Mouse (Mus musculus): ENCODE results near the gene D430041D05Rik. TPM values are rescaled to one million over a fixed set of nuclear protein-coding genes. Genes with fewer than 3 reads are reported as not detected.
"Not testable (repeated sequence)": the region's sequence is repeated elsewhere in the genome, so short reads cannot be mapped to it uniquely, and the experiment has no call there.

D430041D05Rik gene
- polyA plus RNA-seq, 1 experiment from 2014 or later = 7.9 TPM

DNA sequence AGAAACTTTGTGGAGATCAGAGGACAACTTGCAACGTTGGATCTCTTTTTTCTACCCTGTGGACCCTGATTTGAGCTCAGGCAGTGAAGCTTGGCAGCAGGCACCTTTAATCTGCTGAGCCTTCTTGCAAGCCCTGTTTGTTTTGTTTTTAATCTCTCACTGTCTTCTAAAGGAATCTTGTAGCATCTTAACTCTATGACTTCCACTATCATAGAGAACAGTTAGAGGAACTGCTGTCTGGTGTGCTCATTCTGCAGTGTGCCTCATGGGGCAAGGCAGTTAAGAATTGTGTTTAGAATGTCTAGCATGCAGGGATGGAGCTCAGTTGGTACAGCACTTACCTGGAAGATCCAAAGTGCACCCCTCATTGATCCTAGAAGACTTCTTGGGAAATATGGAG lies 310.9 kb downstream of the D430041D05Rik start:
- Histone ChIP-seq H3K4me2 (ENCODE audit: low read length) (no peak overlapping the region), H3K27me3 (replicated peaks; ENCODE audit: control insufficient read depth, insufficient read depth, low read length) (no peaks in the 10 kb centered on the region), H3K36me3 (ENCODE audit: control insufficient read depth, insufficient read depth, low read length) (no peaks in the 10 kb centered on the region), H3K27ac (ENCODE audit: low read depth, low read length) (no peak overlapping the region), H3K9ac (ENCODE audit: low read length) (no peak overlapping the region), H3K4me3 (ENCODE audit: low read depth, low read length) (no peak overlapping the region), H3K4me1 (ENCODE audit: control insufficient read depth, insufficient read depth, low read length) (0 out of 2 replicates have a peak, but pooled peaks cover 4% of the 10 kb centered on the region), H3K9me3 (replicated peaks; ENCODE audit: control insufficient read depth, low read length) (no peaks in the 10 kb centered on the region)
- ATAC-seq (no peak), DNase-seq (ENCODE audit: low spot score) (no peak)
- 22% methylated on average over 1 of the region's 1 CpGs for WGBS

DNA sequence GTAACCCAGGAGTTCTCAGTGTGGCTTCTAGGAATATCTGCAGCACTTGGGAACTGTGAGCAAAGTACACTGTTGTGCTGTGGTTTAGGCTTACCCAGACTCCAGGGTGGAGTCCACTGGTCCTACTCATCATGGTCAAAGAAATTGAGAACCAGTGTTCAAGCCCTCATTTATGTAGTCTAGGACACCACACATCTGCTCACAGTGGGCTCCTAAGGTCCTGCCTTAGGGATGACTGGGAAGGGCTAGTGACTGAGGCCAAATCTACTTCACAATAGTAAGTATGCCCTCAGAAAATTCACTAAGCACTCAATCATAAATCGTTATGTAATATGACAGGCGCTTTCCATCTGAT lies 311.6 kb downstream of the D430041D05Rik start:
- Histone ChIP-seq H3K4me3 (ENCODE audit: low read depth, low read length) (no peak overlapping the region), H3K9me3 (replicated peaks; ENCODE audit: control insufficient read depth, low read length) (no peaks in the 10 kb centered on the region), H3K9ac (ENCODE audit: low read length) (no peak overlapping the region), H3K36me3 (ENCODE audit: control insufficient read depth, insufficient read depth, low read length) (no peaks in the 10 kb centered on the region), H3K4me1 (ENCODE audit: control insufficient read depth, insufficient read depth, low read length) (0 out of 2 replicates have a peak, but pooled peaks cover 4% of the 10 kb centered on the region), H3K4me2 (ENCODE audit: low read length) (no peak overlapping the region), H3K27me3 (replicated peaks; ENCODE audit: control insufficient read depth, insufficient read depth, low read length) (no peaks in the 10 kb centered on the region), H3K27ac (ENCODE audit: low read depth, low read length) (no peak overlapping the region)
- 93% methylated on average over 2 of the region's 2 CpGs for WGBS
- DNase-seq (ENCODE audit: low spot score) (no peak), ATAC-seq (no peak)

DNA sequence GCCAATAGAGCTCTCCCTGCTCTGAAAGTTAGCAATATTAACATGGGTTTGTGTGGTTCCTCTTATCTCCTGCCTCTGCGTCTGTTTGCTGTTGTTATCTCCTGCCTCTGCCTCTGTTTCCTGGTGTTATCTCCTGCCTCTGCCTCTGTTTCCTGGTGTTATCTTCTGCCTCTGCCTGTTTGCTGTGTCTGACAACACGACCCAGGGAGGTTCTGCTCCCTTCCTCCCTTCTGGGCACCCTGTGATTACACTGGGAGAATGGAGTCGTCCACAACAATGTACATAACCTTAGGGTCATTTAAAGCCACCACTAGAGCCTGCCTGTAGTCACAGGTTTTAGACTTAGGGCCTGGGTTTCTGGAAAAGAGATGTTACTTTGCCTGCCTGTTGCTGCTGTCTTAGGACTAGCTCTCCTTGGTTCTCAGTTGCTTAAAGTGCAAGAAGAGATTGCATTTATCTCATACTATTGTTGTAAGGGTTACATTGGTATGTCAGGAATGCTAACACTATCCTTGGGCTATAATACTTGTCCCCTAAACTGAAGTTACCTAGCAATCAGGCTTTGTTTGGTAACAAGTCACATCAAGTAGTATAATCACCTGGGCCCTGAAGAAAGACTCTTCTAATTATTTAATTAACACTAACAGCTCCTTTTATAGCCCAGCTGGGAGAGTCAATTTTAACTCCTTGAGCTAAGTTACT lies 312.1 kb downstream of the D430041D05Rik start:
- Histone ChIP-seq H3K4me1 (ENCODE audit: control insufficient read depth, insufficient read depth, low read length) (0 out of 2 replicates have a peak, but pooled peaks cover 4% of the 10 kb centered on the region), H3K27me3 (replicated peaks; ENCODE audit: control insufficient read depth, insufficient read depth, low read length) (no peaks in the 10 kb centered on the region), H3K9ac (ENCODE audit: low read length) (no peak overlapping the region), H3K36me3 (ENCODE audit: control insufficient read depth, insufficient read depth, low read length) (no peaks in the 10 kb centered on the region), H3K4me3 (ENCODE audit: low read depth, low read length) (no peak overlapping the region), H3K9me3 (replicated peaks; ENCODE audit: control insufficient read depth, low read length) (no peaks in the 10 kb centered on the region), H3K27ac (ENCODE audit: low read depth, low read length) (no peak overlapping the region), H3K4me2 (ENCODE audit: low read length) (no peak overlapping the region)
- no peak for ATAC-seq
- no peak for DNase-seq (ENCODE audit: low spot score)
- 51% methylated on average over 3 of the region's 3 CpGs for WGBS

DNA sequence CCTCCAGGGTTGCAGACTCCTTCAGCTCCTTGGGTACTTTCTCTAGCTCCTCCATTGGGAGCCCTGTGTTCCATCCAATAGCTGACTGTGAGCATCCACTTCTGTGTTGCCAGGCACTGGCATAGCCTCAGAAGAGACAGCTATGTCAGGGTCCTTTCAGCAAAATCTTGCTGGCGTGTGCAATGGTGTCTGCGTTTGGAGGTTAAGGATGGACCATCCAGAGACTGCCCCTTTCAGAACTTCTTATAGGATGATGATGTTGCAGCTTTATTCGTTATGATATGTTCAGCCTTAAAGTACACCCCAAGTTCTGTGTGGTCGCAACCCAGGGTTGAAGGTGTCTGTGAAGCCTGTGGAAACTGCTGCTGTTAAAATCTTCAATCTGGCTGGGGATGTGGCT lies 313.4 kb downstream of the D430041D05Rik start:
- not testable (repeated sequence) for H3K4me2 ChIP-seq (ENCODE audit: low read length); H3K4me1 ChIP-seq (ENCODE audit: control insufficient read depth, insufficient read depth, low read length); ATAC-seq; H3K27ac ChIP-seq (ENCODE audit: low read depth, low read length); DNase-seq (ENCODE audit: low spot score); H3K9me3 ChIP-seq (replicated peaks; ENCODE audit: control insufficient read depth, low read length); H3K36me3 ChIP-seq (ENCODE audit: control insufficient read depth, insufficient read depth, low read length); H3K9ac ChIP-seq (ENCODE audit: low read length); H3K27me3 ChIP-seq (replicated peaks; ENCODE audit: control insufficient read depth, insufficient read depth, low read length); H3K4me3 ChIP-seq (ENCODE audit: low read depth, low read length)
- 91% methylated on average over 4 of the region's 4 CpGs for WGBS

DNA sequence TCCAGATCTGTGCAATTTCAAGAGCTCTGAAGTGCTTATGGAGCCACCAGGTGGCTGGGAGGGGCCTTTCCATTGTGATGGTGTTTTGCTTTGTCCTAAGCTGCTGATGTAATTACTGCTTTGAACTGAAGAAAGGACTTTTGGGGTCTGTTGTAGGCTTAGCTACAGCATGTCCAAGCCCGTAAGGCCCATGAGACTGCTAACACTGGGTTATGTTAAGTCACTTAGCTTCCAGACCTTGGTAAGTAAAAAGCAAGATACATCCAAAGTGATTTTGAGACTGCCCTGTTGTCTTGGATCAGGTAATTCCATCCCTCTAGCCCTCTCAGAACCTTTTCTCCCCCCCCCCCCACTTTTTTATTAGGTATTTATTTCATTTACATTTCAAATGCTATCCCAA lies 314.0 kb downstream of the D430041D05Rik start:
- H3K9ac ChIP-seq (ENCODE audit: low read length); H3K9me3 ChIP-seq (replicated peaks; ENCODE audit: control insufficient read depth, low read length); H3K4me1 ChIP-seq (ENCODE audit: control insufficient read depth, insufficient read depth, low read length); H3K4me3 ChIP-seq (ENCODE audit: low read depth, low read length); ATAC-seq; H3K4me2 ChIP-seq (ENCODE audit: low read length); H3K27me3 ChIP-seq (replicated peaks; ENCODE audit: control insufficient read depth, insufficient read depth, low read length); DNase-seq (ENCODE audit: low spot score); H3K27ac ChIP-seq (ENCODE audit: low read depth, low read length); H3K36me3 ChIP-seq (ENCODE audit: control insufficient read depth, insufficient read depth, low read length): not testable (repeated sequence)
- WGBS = 35% methylated on average over 1 of the region's 1 CpGs

DNA sequence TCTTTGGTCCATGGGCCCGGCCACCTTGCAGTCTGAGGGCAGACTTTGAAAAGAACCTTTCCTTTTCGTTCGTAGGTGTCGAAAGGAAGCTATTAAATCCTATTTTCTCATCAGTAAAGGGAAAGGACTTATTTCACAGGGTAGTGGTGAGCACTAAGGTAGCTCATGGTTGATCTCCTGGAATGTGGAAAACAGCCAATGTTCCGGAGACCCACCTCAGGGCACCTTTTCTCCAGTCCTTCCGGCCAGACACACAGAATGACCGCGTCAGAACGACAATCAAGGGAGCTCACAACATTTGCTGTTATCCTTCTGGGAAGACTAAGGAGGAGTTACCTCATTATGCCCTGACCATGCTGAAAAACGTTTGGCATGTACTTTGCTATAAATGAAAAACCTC lies 314.6 kb downstream of the D430041D05Rik start:
- Histone ChIP-seq H3K36me3 (ENCODE audit: control insufficient read depth, insufficient read depth, low read length) (no peaks in the 10 kb centered on the region), H3K27ac (ENCODE audit: low read depth, low read length) (0 out of 2 replicates have a peak overlapping the region, but pooled peaks have one; percentile 9), H3K4me1 (ENCODE audit: control insufficient read depth, insufficient read depth, low read length) (0 out of 2 replicates have a peak, but pooled peaks cover 4% of the 10 kb centered on the region), H3K9ac (ENCODE audit: low read length) (peak overlapping the region; percentile 54), H3K4me2 (ENCODE audit: low read length) (peak overlapping the region; percentile 57), H3K27me3 (replicated peaks; ENCODE audit: control insufficient read depth, insufficient read depth, low read length) (no peaks in the 10 kb centered on the region), H3K4me3 (ENCODE audit: low read depth, low read length) (peak overlapping the region; percentile 30), H3K9me3 (replicated peaks; ENCODE audit: control insufficient read depth, low read length) (no peaks in the 10 kb centered on the region)
- DNase-seq (ENCODE audit: low spot score) = no peak
- ATAC-seq = no peak
- 46% methylated on average over 10 of the region's 10 CpGs for WGBS

DNA sequence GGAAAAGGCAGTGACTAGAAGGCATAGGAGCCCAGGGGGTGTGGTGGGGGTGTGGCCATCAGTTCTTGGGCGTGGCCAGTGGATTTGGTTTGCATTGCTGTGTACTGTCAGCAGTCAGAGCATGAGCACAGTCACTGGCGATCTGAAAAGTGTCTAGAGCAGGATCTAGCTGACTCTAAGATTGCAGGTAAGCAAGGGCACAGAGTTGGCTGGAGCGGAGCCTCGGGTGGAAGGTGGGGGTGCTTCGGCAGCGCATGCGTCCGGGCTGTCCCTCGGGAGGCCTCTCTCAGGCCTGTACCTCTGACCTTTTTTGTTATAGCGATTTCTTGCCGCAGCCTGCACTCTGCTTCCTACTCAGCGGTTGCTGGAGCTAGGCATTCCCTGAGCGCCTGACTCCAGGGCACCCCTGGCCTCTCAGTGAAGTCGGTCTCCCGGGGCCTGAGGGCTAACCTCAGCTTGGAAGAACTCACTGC lies 315.0 kb downstream of the D430041D05Rik start, which contains the start of gene Cd59a:
Gene Cd59a (plus strand): TSS at position 61 of the 473 bp plus-strand sequence.
- Histone ChIP-seq H3K27me3 (replicated peaks; ENCODE audit: control insufficient read depth, insufficient read depth, low read length) (no peaks in the 10 kb centered on the region), H3K9me3 (replicated peaks; ENCODE audit: control insufficient read depth, low read length) (no peaks in the 10 kb centered on the region), H3K4me1 (ENCODE audit: control insufficient read depth, insufficient read depth, low read length) (0 out of 2 replicates have a peak, but pooled peaks cover 4% of the 10 kb centered on the region), H3K4me3 (ENCODE audit: low read depth, low read length) (peak within 1 kb of the TSS; percentile 30), H3K36me3 (ENCODE audit: control insufficient read depth, insufficient read depth, low read length) (no peaks in the 10 kb centered on the region), H3K4me2 (ENCODE audit: low read length) (peak within 1 kb of the TSS; percentile 57), H3K27ac (ENCODE audit: low read depth, low read length) (0 out of 2 replicates have a peak within 1 kb of the TSS, but pooled peaks have one; percentile 9), H3K9ac (ENCODE audit: low read length) (peak within 1 kb of the TSS; percentile 54)
- ATAC-seq (peak; percentile 79), DNase-seq (ENCODE audit: low spot score) (peak; percentile 70)
- WGBS = 9% methylated on average over 15 of the region's 15 CpGs

DNA sequence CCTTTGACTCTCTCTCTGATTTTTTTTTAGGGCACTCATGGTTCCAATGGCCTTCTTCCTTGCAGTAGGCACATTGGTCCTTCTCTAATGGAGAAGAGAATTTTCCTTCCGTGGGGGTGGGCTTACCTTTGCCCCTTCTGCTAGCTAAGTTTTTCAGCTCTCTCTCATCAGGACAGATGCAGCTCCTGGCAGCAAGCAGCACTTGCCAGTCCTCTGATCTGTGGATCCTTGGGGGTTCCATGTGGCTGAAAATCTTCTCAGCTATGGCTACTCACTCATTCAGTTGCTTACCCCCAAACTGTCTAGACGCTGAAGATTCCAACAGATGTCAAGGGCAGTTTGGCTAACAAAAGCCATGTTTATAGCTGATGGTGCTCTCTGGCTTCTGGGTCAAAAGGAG lies 317.5 kb downstream of the D430041D05Rik start:
- Histone ChIP-seq H3K4me3 (ENCODE audit: low read depth, low read length) (no peak overlapping the region), H3K4me2 (ENCODE audit: low read length) (no peak overlapping the region), H3K9ac (ENCODE audit: low read length) (no peak overlapping the region), H3K4me1 (ENCODE audit: control insufficient read depth, insufficient read depth, low read length) (0 out of 2 replicates have a peak, but pooled peaks cover 4% of the 10 kb centered on the region), H3K36me3 (ENCODE audit: control insufficient read depth, insufficient read depth, low read length) (no peaks in the 10 kb centered on the region), H3K27me3 (replicated peaks; ENCODE audit: control insufficient read depth, insufficient read depth, low read length) (no peaks in the 10 kb centered on the region), H3K27ac (ENCODE audit: low read depth, low read length) (no peak overlapping the region), H3K9me3 (replicated peaks; ENCODE audit: control insufficient read depth, low read length) (no peaks in the 10 kb centered on the region)
- no peak for DNase-seq (ENCODE audit: low spot score)
- no peak for ATAC-seq
- 82% methylated on average over 2 of the region's 2 CpGs for WGBS

Measured in forebrain, embryonic 14.5 days (tissue).